Mouse (Mus musculus) heart, adult 2 months (tissue): ENCODE measurements around the gene Tmed8. TPM values are rescaled to one million over a fixed set of nuclear protein-coding genes. Genes with fewer than 3 reads are reported as not detected.
"Not testable (repeated sequence)": the region's sequence is repeated elsewhere in the genome, so short reads cannot be mapped to it uniquely, and the experiment has no call there.

Experiments
- DNase-seq, 2 experiments: peaks; one replicate each; pipeline ENCODE4 v3.0.0; 2021
- H3K27ac ChIP-seq: fragments of 200-600 bp; 2 replicates; pipeline ENCODE4 v1.8.1; 2022
- H3K27me3 ChIP-seq: fragments of 200-500 bp; 2 replicates; pipeline ENCODE4 v1.6.1; 2012; ENCODE audit warnings: mild to moderate bottlenecking, low read length, inconsistent platforms, mixed read lengths; ENCODE audit not compliant: control insufficient read depth, insufficient read depth
- H3K36me3 ChIP-seq: fragments of 200-500 bp; 2 replicates; pipeline ENCODE4 v1.6.1; 2012; ENCODE audit warnings: low read length, inconsistent platforms; ENCODE audit not compliant: control insufficient read depth, insufficient read depth
- H3K4me1 ChIP-seq: fragments of 200-500 bp; 2 replicates; pipeline ENCODE4 v1.6.1; 2011; ENCODE audit warnings: low read length; ENCODE audit not compliant: control insufficient read depth, insufficient read depth
- H3K4me3 ChIP-seq: fragments of 200-600 bp; 2 replicates; pipeline ENCODE4 v1.8.1; 2022
- H3K79me2 ChIP-seq: fragments of 200-500 bp; replicated peaks from 2 replicates; pipeline ENCODE4 v1.6.1; 2012; ENCODE audit warnings: mild to moderate bottlenecking, inconsistent platforms, low read length, moderate library complexity, mixed read lengths; ENCODE audit not compliant: control insufficient read depth, insufficient read depth
- H3K9ac ChIP-seq: fragments of 200-500 bp; 2 replicates; pipeline ENCODE4 v1.6.1; 2012; ENCODE audit warnings: low read depth, mild to moderate bottlenecking, control low read depth, inconsistent platforms, low read length, mixed read lengths
- CTCF ChIP-seq: fragments of 200-600 bp; IDR thresholded peaks from 2 replicates; pipeline ENCODE4 v1.8.1; 2022; ENCODE audit warnings: antibody characterized with exemption, mild to moderate bottlenecking, moderate library complexity
- EP300 ChIP-seq: fragments of 200-500 bp; IDR thresholded peaks from 2 replicates; pipeline ENCODE4 v1.6.1; 2011; ENCODE audit warnings: low read depth, low read length, control low read depth; ENCODE audit not compliant: insufficient read depth
- POLR2A ChIP-seq: fragments of 200-500 bp; IDR thresholded peaks from 2 replicates; pipeline ENCODE4 v1.6.1; 2011; ENCODE audit warnings: mild to moderate bottlenecking, low read depth, low read length, control low read depth; ENCODE audit not compliant: insufficient read depth
- WGBS: fragments of 180-500 bp; shearing (Covaris S2); methylation state at CpG from one replicate; pipeline ENCODE4 v1.1.7; 2018; 5-methylcytosine and 5-hydroxymethylcytosine counted together
- intact Hi-C: fragments of 180-260 bp; cut with DNase I; formaldehyde crosslinking; loops from one replicate; pipeline ENCODE4 v1.15.1; 2025
- polyA plus RNA-seq: library from polyadenylated mRNA; depleted of rRNA; stranded (reverse); fragments of >200 nt; gene quantifications from 2 replicates; pipeline ENCODE4 v1.2.3, GENCODE M21; 2012
- total RNA-seq, 2 experiments: library from RNA; stranded (reverse); gene quantifications; 2 replicates each; pipeline ENCODE4 v1.2.3; 2021

The Tmed8 gene
- total and polyA plus RNA-seq, 3 experiments, result 3.1 to 6.4 (median 5.3) TPM

DNA sequence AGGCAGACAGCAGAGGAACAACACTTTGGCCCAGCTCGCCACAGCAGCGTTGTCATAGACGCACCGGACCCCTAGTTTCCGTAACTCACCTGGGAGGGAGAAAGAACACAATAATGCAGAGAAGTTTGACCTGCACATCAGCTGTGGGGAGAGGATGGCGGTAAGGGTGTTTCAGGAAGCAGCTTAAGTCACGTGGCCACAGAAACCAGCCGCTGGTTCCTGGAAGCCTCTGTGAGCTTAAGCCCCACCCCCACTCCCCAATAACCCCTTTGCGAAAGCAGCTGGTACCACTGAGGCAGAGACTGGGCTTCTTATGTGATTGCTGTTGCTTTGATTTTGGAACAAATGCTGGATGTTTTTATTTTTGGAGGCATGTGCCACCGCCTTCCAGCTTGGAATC is 24.7 kb upstream of the Tmed8 start:
- no peak overlapping the region for H3K4me3 ChIP-seq

DNA sequence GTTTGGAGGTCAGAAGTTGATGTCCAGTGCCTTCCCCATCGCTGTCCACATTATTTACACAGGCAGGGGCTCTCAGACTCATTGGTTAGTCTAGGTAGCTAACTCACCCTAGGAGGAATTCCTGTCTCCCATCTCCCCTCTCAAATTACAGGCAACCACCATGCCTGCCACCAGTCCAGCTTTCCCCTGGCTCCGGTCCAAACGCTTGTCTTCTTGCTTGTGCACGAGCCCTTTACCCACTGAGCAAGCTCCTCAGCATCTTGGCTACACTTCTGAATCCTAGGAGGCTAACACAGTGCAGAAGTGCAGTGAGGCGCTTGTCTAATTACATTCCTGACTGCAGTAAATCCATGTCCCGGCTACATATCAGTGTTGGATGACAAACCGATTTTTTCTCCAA is 19.1 kb upstream of the Tmed8 start:
- 70% methylated on average over 7 of the region's 7 CpGs for WGBS

More for the DNA sequence above, 24.7 kb upstream of the Tmed8 start:
- WGBS, result 63% methylated on average over 10 of the region's 10 CpGs
- H3K79me2 ChIP-seq, result no peaks in the 10 kb centered on the region
- intact Hi-C loops, result no loop called here
- no peaks in the 10 kb centered on the region for H3K4me1 ChIP-seq
- H3K36me3 ChIP-seq, result no peaks in the 10 kb centered on the region
- TF ChIP-seq CTCF (no peak), POLR2A (no peak), EP300 (no peak)
- H3K27me3 ChIP-seq, result no peaks in the 10 kb centered on the region
- no peak overlapping the region for H3K27ac ChIP-seq
- no peak for DNase-seq
- H3K9ac ChIP-seq, result no peak overlapping the region

DNA sequence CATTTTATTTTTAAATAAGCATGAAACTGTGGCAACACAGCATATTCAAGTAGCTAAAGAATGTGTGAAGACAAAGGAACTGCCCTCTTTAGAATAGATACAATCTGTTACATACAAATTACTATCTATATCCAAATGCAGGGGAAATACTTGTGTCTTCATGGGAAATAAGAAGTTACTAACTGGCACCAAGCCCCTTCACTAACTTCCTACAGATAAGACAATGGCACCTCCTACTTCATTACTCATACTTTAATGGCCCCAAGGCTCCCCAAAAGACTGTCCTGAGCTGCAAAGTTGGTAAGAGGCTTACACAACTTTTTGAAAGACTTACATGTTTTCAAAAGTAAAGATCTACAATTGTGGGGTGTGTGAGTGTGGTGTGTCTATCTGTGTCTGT is 17.3 kb upstream of the Tmed8 start:
- intact Hi-C loops, result no loop called here
- no peaks in the 10 kb centered on the region for H3K79me2 ChIP-seq
- TF ChIP-seq EP300 (no peak), POLR2A (no peak), CTCF (no peak)
- H3K36me3 ChIP-seq, result no peaks in the 10 kb centered on the region
- H3K27me3 ChIP-seq, result no peaks in the 10 kb centered on the region
- H3K4me3 ChIP-seq, result no peak overlapping the region
- no peaks in the 10 kb centered on the region for H3K4me1 ChIP-seq
- no peak overlapping the region for H3K27ac ChIP-seq
- DNase-seq, result no peak
- H3K9ac ChIP-seq, result no peak overlapping the region

More for the DNA sequence above, 19.1 kb upstream of the Tmed8 start:
- Histone ChIP-seq H3K27me3 (no peaks in the 10 kb centered on the region), H3K9ac (no peak overlapping the region), H3K4me3 (no peak overlapping the region), H3K36me3 (no peaks in the 10 kb centered on the region), H3K79me2 (no peaks in the 10 kb centered on the region), H3K4me1 (no peaks in the 10 kb centered on the region), H3K27ac (no peak overlapping the region)
- TF ChIP-seq CTCF, result no peak
- no peak for TF ChIP-seq POLR2A
- no peak for TF ChIP-seq EP300
- intact Hi-C loops, result no loop called here
- no peak for DNase-seq

DNA sequence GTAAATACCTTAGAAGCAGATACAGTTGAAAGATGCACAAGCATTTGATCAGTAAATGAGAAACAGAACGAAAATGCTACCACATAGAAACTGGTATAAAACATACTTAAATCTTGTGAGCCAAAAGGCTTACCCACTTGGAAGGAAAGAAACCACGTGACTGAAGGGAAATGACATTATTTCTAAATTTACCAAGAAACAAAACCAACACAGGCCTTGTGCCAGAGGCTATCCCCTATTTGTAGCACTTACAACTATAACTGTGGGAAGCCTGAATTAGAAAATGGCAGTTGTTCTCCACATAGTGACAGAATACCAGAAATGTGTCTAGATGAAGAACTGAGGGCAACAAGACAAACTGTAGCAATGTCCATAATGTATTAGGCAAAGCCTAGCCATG is 15.8 kb upstream of the Tmed8 start:
- DNase-seq, result no peak
- WGBS, result 48% methylated on average over 2 of the region's 2 CpGs
- Histone ChIP-seq H3K4me3 (no peak overlapping the region), H3K36me3 (no peaks in the 10 kb centered on the region), H3K9ac (no peak overlapping the region), H3K4me1 (no peaks in the 10 kb centered on the region), H3K27ac (no peak overlapping the region), H3K27me3 (no peaks in the 10 kb centered on the region), H3K79me2 (no peaks in the 10 kb centered on the region)
- no peak for TF ChIP-seq EP300
- no peak for TF ChIP-seq POLR2A
- no peak for TF ChIP-seq CTCF
- intact Hi-C loops, result no loop called here

DNA sequence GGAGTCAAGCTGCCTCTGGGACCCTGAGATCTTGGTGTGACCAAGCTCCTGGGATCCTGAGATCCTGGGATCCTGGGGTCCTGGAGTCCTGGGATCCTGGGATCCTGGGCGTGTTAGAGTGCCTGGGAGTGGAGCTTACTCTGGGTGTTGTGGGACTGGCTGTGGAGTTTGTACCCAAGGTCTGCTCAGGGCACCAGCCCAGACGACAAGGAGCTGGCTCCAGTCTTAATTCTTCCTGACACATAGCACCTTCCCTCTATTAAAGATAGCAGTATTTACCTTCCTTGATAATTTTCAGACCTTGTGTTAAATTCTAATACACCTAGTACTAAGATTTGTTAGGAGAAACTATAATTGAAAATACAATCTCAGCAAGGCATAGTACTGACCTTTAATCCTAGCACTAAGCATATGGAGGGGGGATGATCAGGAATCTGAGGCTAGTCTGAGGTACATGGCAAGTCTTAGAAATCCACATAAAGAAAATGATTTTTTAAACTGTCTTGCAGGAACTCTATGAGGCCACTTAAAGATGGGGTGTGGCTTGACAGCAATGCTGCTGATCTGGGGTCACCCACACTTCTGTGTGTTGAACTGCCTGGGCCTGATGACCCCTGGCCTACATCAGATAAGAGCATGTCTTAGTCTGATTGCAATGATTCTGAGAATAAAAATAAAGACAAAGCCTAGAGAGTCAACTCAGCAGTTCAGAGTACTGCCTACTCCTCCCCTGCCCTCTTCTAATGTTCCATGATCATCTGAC is 12.8 kb upstream of the Tmed8 start:
- TF ChIP-seq POLR2A, result no peak
- TF ChIP-seq EP300, result no peak
- TF ChIP-seq CTCF, result no peak
- Histone ChIP-seq H3K27ac (no peak overlapping the region), H3K9ac (no peak overlapping the region), H3K4me1 (no peaks in the 10 kb centered on the region), H3K79me2 (no peaks in the 10 kb centered on the region), H3K4me3 (no peak overlapping the region), H3K27me3 (no peaks in the 10 kb centered on the region), H3K36me3 (no peaks in the 10 kb centered on the region)
- intact Hi-C loops, result no loop called here
- no peak for DNase-seq
- 64% methylated on average over 2 of the region's 2 CpGs for WGBS

DNA sequence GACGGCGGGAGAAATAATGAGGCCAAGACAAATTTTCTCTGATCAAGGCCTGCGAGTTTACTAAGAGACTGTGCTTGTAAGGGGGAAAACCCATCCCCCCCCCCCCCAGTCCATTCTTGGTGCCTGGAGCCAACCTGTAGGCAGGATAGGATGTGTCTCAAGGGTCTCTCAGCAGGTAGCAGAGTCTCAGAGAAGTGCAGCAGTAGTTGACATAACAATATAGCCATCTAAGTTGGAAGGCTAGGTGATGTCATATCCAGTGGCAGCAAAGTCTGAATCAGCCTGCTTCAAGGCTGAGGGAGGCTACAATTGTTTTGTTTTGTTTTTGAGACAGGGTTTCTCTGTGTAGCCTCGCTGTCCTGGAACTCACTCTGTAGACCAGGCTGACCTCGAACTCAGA is 5.5 kb upstream of the Tmed8 start:
- H3K27me3 ChIP-seq, DNase-seq, H3K27ac ChIP-seq, H3K4me1 ChIP-seq, H3K4me3 ChIP-seq, H3K79me2 ChIP-seq, H3K36me3 ChIP-seq, intact Hi-C loops, H3K9ac ChIP-seq: not testable (repeated sequence)
- WGBS, result 89% methylated on average over 5 of the region's 5 CpGs
